Mouse (Mus musculus) thymus, postnatal 0 days (tissue): ENCODE results near the gene Dscaml1. TPM values are rescaled to one million over a fixed set of nuclear protein-coding genes. Genes with fewer than 3 reads are reported as not detected.

Experiments
- polyA plus RNA-seq: library from polyadenylated mRNA; unstranded; fragments of >200 nt; fragmentation: Nextera tagmentation; extraction: Ambion mirVana; gene quantifications from 2 replicates; pipeline ENCODE4 v1.2.1, GENCODE M21; 2015

The Dscaml1 gene
- polyA plus RNA-seq, 1 experiment from 2014 or later, result 1.8 TPM

Other genes with a start within 250 kb of the Dscaml1 start
- gene BC049352, start 244.6 kb upstream of the Dscaml1 start, polyA plus RNA-seq, result 0.57 and 0.82 TPM in 2 replicates
- gene Tmprss4, start 222.5 kb upstream of the Dscaml1 start, polyA plus RNA-seq, result 3.6 and 4.9 TPM in 2 replicates
- 6.0 and 6.6 TPM in 2 replicates for gene Il10ra, start 157.5 kb upstream of the Dscaml1 start, polyA plus RNA-seq
- gene Tmprss13, start 107.5 kb upstream of the Dscaml1 start, polyA plus RNA-seq, result 0.18 and 0.33 TPM in 2 replicates
- gene Fxyd6, start 56.4 kb upstream of the Dscaml1 start, polyA plus RNA-seq, result 3.6 and 4.3 TPM in 2 replicates
- gene Fxyd2, start 27.0 kb upstream of the Dscaml1 start, polyA plus RNA-seq, result 103 and 108 TPM in 2 replicates